Mouse (Mus musculus): ENCODE measurements around the gene Mkln1. TPM values are rescaled to one million over a fixed set of nuclear protein-coding genes. Genes with fewer than 3 reads are reported as not detected.

Mkln1 gene
- polyA plus RNA-seq, 1 experiment from 2014 or later, result 208 TPM

DNA sequence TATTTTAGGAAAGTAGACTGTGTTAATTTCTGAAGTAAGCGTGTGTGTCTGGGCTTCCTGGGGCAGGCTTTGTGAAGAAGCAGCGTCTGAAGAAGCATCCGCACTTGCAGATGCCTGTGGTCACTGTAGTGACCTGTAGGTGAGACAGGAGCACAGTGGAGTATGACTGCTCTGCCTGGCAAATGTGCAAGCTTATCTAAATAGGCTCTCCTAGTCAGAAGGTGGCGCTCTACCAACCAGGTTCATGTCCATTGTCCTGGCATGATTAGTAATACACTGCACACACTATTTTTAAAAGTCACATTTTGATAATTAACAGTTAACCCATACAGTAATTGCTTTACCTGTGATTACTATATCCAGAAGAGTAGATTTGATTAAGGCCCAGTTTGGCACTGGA is 79.7 kb downstream of the Mkln1 start:
- Histone ChIP-seq H3K4me3 (ENCODE audit: low read depth, low read length) (no peak overlapping the region), H3K4me1 (ENCODE audit: control insufficient read depth, insufficient read depth, low read length) (no peaks in the 10 kb centered on the region), H3K36me3 (ENCODE audit: control insufficient read depth, insufficient read depth, low read length) (0 out of 2 replicates have a peak, but pooled peaks cover 2% of the 10 kb centered on the region), H3K9ac (ENCODE audit: low read length) (no peak overlapping the region), H3K4me2 (ENCODE audit: low read depth) (no peak overlapping the region), H3K27me3 (ENCODE audit: control insufficient read depth, insufficient read depth, low read length) (no peaks in the 10 kb centered on the region), H3K9me3 (ENCODE audit: control insufficient read depth, low read length) (no peaks in the 10 kb centered on the region), H3K27ac (ENCODE audit: low read depth, low read length) (no peak overlapping the region)
- WGBS, result 70% methylated on average over 4 of the region's 4 CpGs
- ATAC-seq (ENCODE audit: insufficient read depth, low FRiP score, low TSS enrichment), result no peak
- DNase-seq (ENCODE audit: low spot score), result peak; percentile 12

DNA sequence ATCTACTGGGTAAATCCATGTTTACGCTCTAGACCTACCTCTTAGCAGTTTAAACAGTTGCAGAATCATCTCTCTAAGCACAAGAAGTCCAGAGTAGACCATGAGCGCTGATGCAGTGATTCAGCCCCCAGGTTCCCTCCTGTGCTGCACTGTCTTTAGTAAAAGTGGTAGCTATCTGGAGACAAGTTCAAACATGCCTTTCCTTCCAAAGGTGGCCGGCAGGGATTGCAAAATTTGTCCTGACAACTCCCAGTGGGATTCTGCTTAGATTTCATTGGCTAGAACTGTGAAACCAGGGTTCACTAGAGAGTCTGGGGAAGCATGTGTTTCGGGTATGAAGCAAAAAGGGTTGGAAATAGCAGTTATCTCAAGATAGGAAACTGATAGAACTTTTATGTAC is 81.5 kb downstream of the Mkln1 start:
- 0 out of 2 replicates have a peak, but pooled peaks cover 2% of the 10 kb centered on the region for H3K36me3 ChIP-seq (ENCODE audit: control insufficient read depth, insufficient read depth, low read length)

DNA sequence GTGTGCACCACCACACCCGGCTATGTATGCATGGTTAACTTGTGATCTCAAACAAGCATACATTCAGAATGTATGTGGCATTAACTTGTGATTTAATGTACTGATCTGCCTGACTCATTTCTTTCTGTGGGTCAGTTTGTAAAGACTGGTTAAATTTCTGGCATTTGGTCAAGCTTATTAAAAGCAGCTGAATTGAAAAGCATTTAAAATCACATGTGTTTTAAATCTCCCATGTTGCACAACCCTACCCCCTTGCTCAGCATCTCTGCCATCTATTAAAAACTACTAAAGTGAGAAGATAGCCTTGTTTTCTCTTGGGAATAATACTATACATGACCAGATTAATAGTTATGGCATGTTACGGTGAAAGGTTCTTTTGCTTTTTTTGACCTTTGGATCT is 88.1 kb downstream of the Mkln1 start:
- no peak overlapping the region for H3K4me3 ChIP-seq (ENCODE audit: low read depth, low read length)
- H3K9ac ChIP-seq (ENCODE audit: low read length), result no peak overlapping the region
- no peaks in the 10 kb centered on the region for H3K4me1 ChIP-seq (ENCODE audit: control insufficient read depth, insufficient read depth, low read length)
- DNase-seq (ENCODE audit: low spot score) (no peak), ATAC-seq (ENCODE audit: insufficient read depth, low FRiP score, low TSS enrichment) (no peak)
- H3K4me2 ChIP-seq (ENCODE audit: low read depth), result no peak overlapping the region
- H3K36me3 ChIP-seq (ENCODE audit: control insufficient read depth, insufficient read depth, low read length), result no peaks in the 10 kb centered on the region
- whole genome bisulfite sequencing, result 94% methylated on average over 2 of the region's 2 CpGs
- H3K9me3 ChIP-seq (ENCODE audit: control insufficient read depth, low read length), result no peaks in the 10 kb centered on the region
- no peak overlapping the region for H3K27ac ChIP-seq (ENCODE audit: low read depth, low read length)
- no peaks in the 10 kb centered on the region for H3K27me3 ChIP-seq (ENCODE audit: control insufficient read depth, insufficient read depth, low read length)

More for the DNA sequence above, 81.5 kb downstream of the Mkln1 start:
- H3K9ac ChIP-seq (ENCODE audit: low read length), result no peak overlapping the region
- no peaks in the 10 kb centered on the region for H3K27me3 ChIP-seq (ENCODE audit: control insufficient read depth, insufficient read depth, low read length)
- no peaks in the 10 kb centered on the region for H3K9me3 ChIP-seq (ENCODE audit: control insufficient read depth, low read length)
- no peaks in the 10 kb centered on the region for H3K4me1 ChIP-seq (ENCODE audit: control insufficient read depth, insufficient read depth, low read length)
- 81% methylated on average over 4 of the region's 4 CpGs for WGBS
- H3K4me3 ChIP-seq (ENCODE audit: low read depth, low read length), result no peak overlapping the region
- DNase-seq (ENCODE audit: low spot score) (no peak), ATAC-seq (ENCODE audit: insufficient read depth, low FRiP score, low TSS enrichment) (no peak)
- no peak overlapping the region for H3K4me2 ChIP-seq (ENCODE audit: low read depth)
- H3K27ac ChIP-seq (ENCODE audit: low read depth, low read length), result no peak overlapping the region

DNA sequence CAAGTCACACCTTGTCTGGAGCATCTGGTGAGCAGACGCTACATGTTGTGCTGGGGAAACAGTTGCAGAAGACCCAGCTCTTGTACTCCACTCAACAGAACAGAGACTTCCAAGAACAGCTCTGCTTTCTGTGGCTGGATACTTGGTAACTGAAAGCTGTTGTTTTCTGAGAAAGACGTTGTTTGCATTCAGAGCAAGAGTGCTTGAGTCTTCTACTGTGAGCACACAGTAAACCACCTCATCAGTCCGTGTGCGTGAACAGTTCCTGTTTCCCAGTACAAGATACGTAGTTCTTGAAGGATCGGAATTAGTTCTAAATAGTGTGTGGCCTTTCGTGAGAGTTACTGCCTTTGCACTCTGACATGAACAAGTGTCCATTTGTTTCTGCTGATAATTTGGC is 91.4 kb downstream of the Mkln1 start:
- ATAC-seq (ENCODE audit: insufficient read depth, low FRiP score, low TSS enrichment) (no peak), DNase-seq (ENCODE audit: low spot score) (no peak)
- no peak overlapping the region for H3K9ac ChIP-seq (ENCODE audit: low read length)
- H3K27ac ChIP-seq (ENCODE audit: low read depth, low read length), result no peak overlapping the region
- H3K9me3 ChIP-seq (ENCODE audit: control insufficient read depth, low read length), result no peaks in the 10 kb centered on the region
- WGBS, result 94% methylated on average over 7 of the region's 7 CpGs
- H3K36me3 ChIP-seq (ENCODE audit: control insufficient read depth, insufficient read depth, low read length), result no peaks in the 10 kb centered on the region
- H3K4me3 ChIP-seq (ENCODE audit: low read depth, low read length), result no peak overlapping the region
- H3K27me3 ChIP-seq (ENCODE audit: control insufficient read depth, insufficient read depth, low read length), result no peaks in the 10 kb centered on the region
- no peak overlapping the region for H3K4me2 ChIP-seq (ENCODE audit: low read depth)
- H3K4me1 ChIP-seq (ENCODE audit: control insufficient read depth, insufficient read depth, low read length), result no peaks in the 10 kb centered on the region

DNA sequence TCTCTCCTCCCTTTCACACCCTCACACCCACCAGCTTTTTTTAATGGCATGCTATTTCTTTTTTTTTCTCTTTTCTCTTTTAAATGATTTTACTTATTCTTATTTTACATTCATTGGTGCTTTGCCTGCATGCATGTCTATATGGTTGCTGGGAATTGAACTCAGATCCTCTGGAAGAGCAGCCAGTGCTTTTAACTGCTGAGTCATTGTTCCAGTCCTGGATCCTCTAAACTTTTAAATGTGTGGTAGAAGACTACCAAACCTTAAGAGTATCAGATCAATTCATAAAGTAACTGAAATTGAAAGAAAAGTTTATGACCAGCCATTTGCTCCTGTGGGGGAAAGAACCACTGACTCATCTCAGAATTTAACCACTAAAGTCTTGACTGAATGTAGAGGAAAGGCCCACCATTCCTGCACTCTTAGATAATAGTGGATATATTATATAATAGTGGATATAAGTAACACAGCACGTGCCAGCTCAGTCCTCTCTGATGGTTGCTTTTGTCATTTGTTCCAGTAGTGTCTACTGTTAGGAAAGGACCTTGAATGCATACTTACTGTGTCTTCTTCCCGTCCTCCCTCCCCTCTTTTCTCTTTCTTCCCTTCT is 96.7 kb downstream of the Mkln1 start:
- Histone ChIP-seq H3K9ac (ENCODE audit: low read length) (no peak overlapping the region), H3K9me3 (ENCODE audit: control insufficient read depth, low read length) (no peaks in the 10 kb centered on the region)

DNA sequence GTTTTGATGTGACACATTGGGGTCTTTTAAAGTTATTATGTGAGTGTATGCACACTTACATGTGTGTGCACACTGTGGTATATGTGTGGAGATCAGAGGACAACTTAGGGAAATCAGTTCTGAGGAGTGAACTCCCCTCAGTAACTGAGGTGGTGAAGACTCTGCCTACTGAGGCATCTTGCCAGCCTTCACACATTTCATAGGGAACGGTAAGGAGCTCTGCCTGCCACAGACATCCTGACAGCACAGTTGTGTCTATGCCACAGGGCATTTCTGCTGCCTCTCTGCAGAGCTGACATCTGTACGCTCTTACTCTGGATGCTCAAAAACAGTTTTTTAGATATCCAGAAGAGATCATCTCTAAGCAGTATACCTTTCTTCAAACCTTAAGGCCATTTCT is 97.7 kb downstream of the Mkln1 start:
- Histone ChIP-seq H3K36me3 (ENCODE audit: control insufficient read depth, insufficient read depth, low read length) (no peaks in the 10 kb centered on the region), H3K9me3 (ENCODE audit: control insufficient read depth, low read length) (no peaks in the 10 kb centered on the region)
- no peak for ATAC-seq (ENCODE audit: insufficient read depth, low FRiP score, low TSS enrichment)

More for the DNA sequence above, 96.7 kb downstream of the Mkln1 start:
- Histone ChIP-seq H3K4me3 (ENCODE audit: low read depth, low read length) (no peak overlapping the region), H3K27ac (ENCODE audit: low read depth, low read length) (no peak overlapping the region), H3K36me3 (ENCODE audit: control insufficient read depth, insufficient read depth, low read length) (no peaks in the 10 kb centered on the region), H3K4me1 (ENCODE audit: control insufficient read depth, insufficient read depth, low read length) (no peaks in the 10 kb centered on the region), H3K27me3 (ENCODE audit: control insufficient read depth, insufficient read depth, low read length) (no peaks in the 10 kb centered on the region), H3K4me2 (ENCODE audit: low read depth) (no peak overlapping the region)
- 77% methylated on average over 2 of the region's 2 CpGs for WGBS
- DNase-seq (ENCODE audit: low spot score), result no peak
- ATAC-seq (ENCODE audit: insufficient read depth, low FRiP score, low TSS enrichment), result no peak

DNA sequence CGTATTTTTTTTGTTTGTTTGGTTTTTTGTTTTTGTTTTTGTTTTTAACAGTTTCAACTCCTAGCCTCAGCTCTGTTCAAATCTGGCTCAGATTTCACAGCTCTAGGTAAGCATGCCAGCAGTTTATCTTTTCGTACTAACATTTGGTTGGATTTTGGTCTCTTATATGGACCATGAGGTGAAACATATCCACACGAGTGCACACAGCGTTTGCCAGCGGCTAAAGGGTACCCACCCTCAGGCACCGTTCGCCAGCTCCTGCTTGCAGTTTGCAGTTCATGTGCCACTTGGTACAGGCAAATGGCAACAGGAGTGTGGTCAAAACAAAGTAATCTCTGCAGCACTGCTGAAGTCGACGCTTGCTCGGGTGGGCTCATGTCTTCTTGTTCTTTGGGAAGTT is 101.3 kb downstream of the Mkln1 start:
- Histone ChIP-seq H3K27ac (ENCODE audit: low read depth, low read length) (no peak overlapping the region), H3K9ac (ENCODE audit: low read length) (no peak overlapping the region), H3K9me3 (ENCODE audit: control insufficient read depth, low read length) (no peaks in the 10 kb centered on the region), H3K4me3 (ENCODE audit: low read depth, low read length) (no peak overlapping the region), H3K4me1 (ENCODE audit: control insufficient read depth, insufficient read depth, low read length) (no peaks in the 10 kb centered on the region), H3K27me3 (ENCODE audit: control insufficient read depth, insufficient read depth, low read length) (no peaks in the 10 kb centered on the region), H3K36me3 (ENCODE audit: control insufficient read depth, insufficient read depth, low read length) (peaks cover 3% of the 10 kb centered on the region; the same call in 1 of the 2 replicates), H3K4me2 (ENCODE audit: low read depth) (no peak overlapping the region)
- no peak for DNase-seq (ENCODE audit: low spot score)
- no peak for ATAC-seq (ENCODE audit: insufficient read depth, low FRiP score, low TSS enrichment)
- WGBS, result 90% methylated on average over 10 of the region's 10 CpGs

More for the DNA sequence above, 97.7 kb downstream of the Mkln1 start:
- no peak overlapping the region for H3K4me3 ChIP-seq (ENCODE audit: low read depth, low read length)
- H3K4me2 ChIP-seq (ENCODE audit: low read depth), result no peak overlapping the region
- no peak for DNase-seq (ENCODE audit: low spot score)
- WGBS, result 91% methylated on average over 2 of the region's 2 CpGs
- H3K4me1 ChIP-seq (ENCODE audit: control insufficient read depth, insufficient read depth, low read length), result no peaks in the 10 kb centered on the region
- H3K27ac ChIP-seq (ENCODE audit: low read depth, low read length), result no peak overlapping the region
- no peak overlapping the region for H3K9ac ChIP-seq (ENCODE audit: low read length)
- no peaks in the 10 kb centered on the region for H3K27me3 ChIP-seq (ENCODE audit: control insufficient read depth, insufficient read depth, low read length)

DNA sequence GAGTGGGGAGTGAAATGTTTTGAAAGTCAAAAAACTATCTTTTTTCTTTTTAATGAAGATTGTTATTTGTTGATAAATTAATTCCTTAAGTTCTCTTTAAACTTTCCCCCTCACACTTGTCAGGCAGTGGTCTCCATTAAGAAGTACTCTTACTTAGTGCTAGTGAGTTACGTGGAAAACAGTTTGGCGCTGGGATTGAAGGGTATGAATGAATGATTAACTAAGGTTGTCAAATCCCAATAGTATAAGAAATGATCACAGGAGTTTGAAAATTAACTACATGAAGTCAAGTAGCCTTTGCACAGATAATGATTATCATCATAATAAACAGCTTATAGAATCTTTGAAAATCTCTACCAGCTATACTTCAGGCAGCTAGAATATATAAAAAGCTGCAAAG is 101.7 kb downstream of the Mkln1 start:
- Histone ChIP-seq H3K9ac (ENCODE audit: low read length) (no peak overlapping the region), H3K27me3 (ENCODE audit: control insufficient read depth, insufficient read depth, low read length) (no peaks in the 10 kb centered on the region), H3K36me3 (ENCODE audit: control insufficient read depth, insufficient read depth, low read length) (peaks cover 3% of the 10 kb centered on the region; the same call in 1 of the 2 replicates), H3K27ac (ENCODE audit: low read depth, low read length) (no peak overlapping the region), H3K4me2 (ENCODE audit: low read depth) (no peak overlapping the region), H3K9me3 (ENCODE audit: control insufficient read depth, low read length) (no peaks in the 10 kb centered on the region), H3K4me1 (ENCODE audit: control insufficient read depth, insufficient read depth, low read length) (no peaks in the 10 kb centered on the region), H3K4me3 (ENCODE audit: low read depth, low read length) (no peak overlapping the region)
- DNase-seq (ENCODE audit: low spot score), result no peak
- ATAC-seq (ENCODE audit: insufficient read depth, low FRiP score, low TSS enrichment), result no peak
- WGBS, result 87% methylated on average over 2 of the region's 2 CpGs

DNA sequence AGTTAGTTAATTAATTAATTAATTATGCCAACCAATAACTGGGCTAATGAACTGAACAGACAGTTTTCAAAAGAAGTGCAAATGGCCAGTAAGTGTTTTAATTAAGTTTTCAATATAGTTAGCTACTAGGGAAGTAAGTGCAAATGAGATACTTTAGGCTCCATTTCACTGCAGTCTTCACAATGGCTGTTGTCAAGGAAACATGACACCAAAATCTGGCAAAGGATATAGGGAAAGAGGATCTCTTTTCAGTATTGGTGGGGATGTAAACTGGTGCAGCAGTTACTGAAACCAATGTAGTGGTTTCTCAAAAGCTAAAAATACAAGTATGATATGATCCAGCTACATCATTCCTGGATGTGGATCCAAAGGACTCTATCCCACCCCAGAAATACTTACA is 102.2 kb downstream of the Mkln1 start:
- Histone ChIP-seq H3K36me3 (ENCODE audit: control insufficient read depth, insufficient read depth, low read length) (peaks cover 3% of the 10 kb centered on the region; the same call in 1 of the 2 replicates), H3K9me3 (ENCODE audit: control insufficient read depth, low read length) (no peaks in the 10 kb centered on the region), H3K9ac (ENCODE audit: low read length) (no peak overlapping the region), H3K27ac (ENCODE audit: low read depth, low read length) (no peak overlapping the region), H3K4me1 (ENCODE audit: control insufficient read depth, insufficient read depth, low read length) (no peaks in the 10 kb centered on the region), H3K4me2 (ENCODE audit: low read depth) (no peak overlapping the region), H3K27me3 (ENCODE audit: control insufficient read depth, insufficient read depth, low read length) (no peaks in the 10 kb centered on the region), H3K4me3 (ENCODE audit: low read depth, low read length) (no peak overlapping the region)
- no peak for ATAC-seq (ENCODE audit: insufficient read depth, low FRiP score, low TSS enrichment)
- no peak for DNase-seq (ENCODE audit: low spot score)

Data from neural tube, embryonic 11.5 days (tissue).